Mouse (Mus musculus): Measurements from ENCODE around the gene Emid1. TPM values are rescaled to one million over a fixed set of nuclear protein-coding genes. Genes with fewer than 3 reads are reported as not detected.

Gene Emid1
- polyA plus RNA-seq, 1 experiment from 2014 or later = 14.6 TPM

GRCm38 (mm10) chr11:5140619-5141018 lies 11.4 kb downstream of the Emid1 start:
- H3K36me3 ChIP-seq (ENCODE audit: control insufficient read depth, insufficient read depth, low read length) = no peaks in the 10 kb centered on the region
- DNase-seq (ENCODE audit: low spot score) = no peak
- 0 out of 2 replicates have a peak, but pooled peaks have one; percentile 27 for ATAC-seq (replicated peaks; ENCODE audit: low FRiP score)
- no peak overlapping the region for H3K9ac ChIP-seq (ENCODE audit: low read depth, low read length)
- peaks cover 21% of the 10 kb centered on the region for H3K4me1 ChIP-seq (replicated peaks; ENCODE audit: control insufficient read depth, insufficient read depth, low read length)
- H3K27me3 ChIP-seq (replicated peaks; ENCODE audit: control insufficient read depth, insufficient read depth, low read length) = no peaks in the 10 kb centered on the region
- no peak overlapping the region for H3K4me3 ChIP-seq (ENCODE audit: low read depth, low read length)
- H3K9me3 ChIP-seq (ENCODE audit: control insufficient read depth, low read length) = no peaks in the 10 kb centered on the region
- H3K27ac ChIP-seq (ENCODE audit: low read depth, low read length) = no peak overlapping the region
- 46% methylated on average over 8 of the region's 8 CpGs for WGBS
- no peak overlapping the region for H3K4me2 ChIP-seq

- WGBS = 65% methylated on average over 9 of the region's 9 CpGs
- H3K27ac ChIP-seq (ENCODE audit: low read depth, low read length) = 0 out of 2 replicates have a peak overlapping the region, but pooled peaks have one; percentile 25
- H3K4me2 ChIP-seq = 0 out of 2 replicates have a peak overlapping the region, but pooled peaks have one; percentile 8
- peak; percentile 52; the same call in 1 of the 2 replicates for ATAC-seq (replicated peaks; ENCODE audit: low FRiP score)
- no peak for DNase-seq (ENCODE audit: low spot score)
- H3K27me3 ChIP-seq (replicated peaks; ENCODE audit: control insufficient read depth, insufficient read depth, low read length) = no peaks in the 10 kb centered on the region
- no peaks in the 10 kb centered on the region for H3K9me3 ChIP-seq (ENCODE audit: control insufficient read depth, low read length)
- H3K4me1 ChIP-seq (replicated peaks; ENCODE audit: control insufficient read depth, insufficient read depth, low read length) = peaks cover 21% of the 10 kb centered on the region
- no peak overlapping the region for H3K4me3 ChIP-seq (ENCODE audit: low read depth, low read length)
- H3K36me3 ChIP-seq (ENCODE audit: control insufficient read depth, insufficient read depth, low read length) = no peaks in the 10 kb centered on the region
- H3K9ac ChIP-seq (ENCODE audit: low read depth, low read length) = no peak overlapping the region
Measured at GRCm38 (mm10) chr11:5139372-5139771, 12.7 kb downstream of the Emid1 start.

- H3K9me3 ChIP-seq (ENCODE audit: control insufficient read depth, low read length) = no peaks in the 10 kb centered on the region
- H3K4me1 ChIP-seq (replicated peaks; ENCODE audit: control insufficient read depth, insufficient read depth, low read length) = peaks cover 21% of the 10 kb centered on the region
- no peak overlapping the region for H3K9ac ChIP-seq (ENCODE audit: low read depth, low read length)
- no peaks in the 10 kb centered on the region for H3K36me3 ChIP-seq (ENCODE audit: control insufficient read depth, insufficient read depth, low read length)
- ATAC-seq (replicated peaks; ENCODE audit: low FRiP score) = no peak
- DNase-seq (ENCODE audit: low spot score) = no peak
- no peak overlapping the region for H3K4me2 ChIP-seq
- no peak overlapping the region for H3K27ac ChIP-seq (ENCODE audit: low read depth, low read length)
- H3K4me3 ChIP-seq (ENCODE audit: low read depth, low read length) = no peak overlapping the region
- WGBS = 74% methylated on average over 2 of the region's 2 CpGs
- no peaks in the 10 kb centered on the region for H3K27me3 ChIP-seq (replicated peaks; ENCODE audit: control insufficient read depth, insufficient read depth, low read length)
Measured at GRCm38 (mm10) chr11:5138642-5139041, 13.4 kb downstream of the Emid1 start.

- Histone ChIP-seq H3K4me2 (no peak overlapping the region), H3K9me3 (ENCODE audit: control insufficient read depth, low read length) (no peaks in the 10 kb centered on the region), H3K27ac (ENCODE audit: low read depth, low read length) (no peak overlapping the region), H3K4me1 (replicated peaks; ENCODE audit: control insufficient read depth, insufficient read depth, low read length) (peaks cover 15% of the 10 kb centered on the region), H3K4me3 (ENCODE audit: low read depth, low read length) (no peak overlapping the region), H3K36me3 (ENCODE audit: control insufficient read depth, insufficient read depth, low read length) (no peaks in the 10 kb centered on the region), H3K27me3 (replicated peaks; ENCODE audit: control insufficient read depth, insufficient read depth, low read length) (no peaks in the 10 kb centered on the region), H3K9ac (ENCODE audit: low read depth, low read length) (no peak overlapping the region)
- 85% methylated on average over 11 of the region's 11 CpGs for WGBS
- DNase-seq (ENCODE audit: low spot score) (no peak), ATAC-seq (replicated peaks; ENCODE audit: low FRiP score) (no peak)
Measured at GRCm38 (mm10) chr11:5135914-5136313, 16.1 kb downstream of the Emid1 start.

GRCm38 (mm10) chr11:5132751-5133150 lies 19.3 kb downstream of the Emid1 start:
- no peak overlapping the region for H3K4me2 ChIP-seq
- H3K4me3 ChIP-seq (ENCODE audit: low read depth, low read length) = no peak overlapping the region
- H3K9me3 ChIP-seq (ENCODE audit: control insufficient read depth, low read length) = no peaks in the 10 kb centered on the region
- no peaks in the 10 kb centered on the region for H3K36me3 ChIP-seq (ENCODE audit: control insufficient read depth, insufficient read depth, low read length)
- 70% methylated on average over 4 of the region's 4 CpGs for WGBS
- no peak overlapping the region for H3K9ac ChIP-seq (ENCODE audit: low read depth, low read length)
- ATAC-seq (replicated peaks; ENCODE audit: low FRiP score) (no peak), DNase-seq (ENCODE audit: low spot score) (no peak)
- no peaks in the 10 kb centered on the region for H3K27me3 ChIP-seq (replicated peaks; ENCODE audit: control insufficient read depth, insufficient read depth, low read length)
- no peaks in the 10 kb centered on the region for H3K4me1 ChIP-seq (replicated peaks; ENCODE audit: control insufficient read depth, insufficient read depth, low read length)
- H3K27ac ChIP-seq (ENCODE audit: low read depth, low read length) = no peak overlapping the region

- Histone ChIP-seq H3K4me1 (replicated peaks; ENCODE audit: control insufficient read depth, insufficient read depth, low read length) (no peaks in the 10 kb centered on the region), H3K4me2 (no peak overlapping the region), H3K27ac (ENCODE audit: low read depth, low read length) (no peak overlapping the region), H3K9me3 (ENCODE audit: control insufficient read depth, low read length) (no peaks in the 10 kb centered on the region), H3K4me3 (ENCODE audit: low read depth, low read length) (no peak overlapping the region), H3K9ac (ENCODE audit: low read depth, low read length) (no peak overlapping the region), H3K27me3 (replicated peaks; ENCODE audit: control insufficient read depth, insufficient read depth, low read length) (no peaks in the 10 kb centered on the region), H3K36me3 (ENCODE audit: control insufficient read depth, insufficient read depth, low read length) (no peaks in the 10 kb centered on the region)
- DNase-seq (ENCODE audit: low spot score) (no peak), ATAC-seq (replicated peaks; ENCODE audit: low FRiP score) (no peak)
- 73% methylated on average over 4 of the region's 4 CpGs for WGBS
Measured at GRCm38 (mm10) chr11:5130111-5130665, 21.9 kb downstream of the Emid1 start.

GRCm38 (mm10) chr11:5129035-5129480 lies 23.0 kb downstream of the Emid1 start:
- H3K4me1 ChIP-seq (replicated peaks; ENCODE audit: control insufficient read depth, insufficient read depth, low read length) = no peaks in the 10 kb centered on the region
- WGBS = 74% methylated on average over 5 of the region's 5 CpGs
- H3K9me3 ChIP-seq (ENCODE audit: control insufficient read depth, low read length) = no peaks in the 10 kb centered on the region
- no peak overlapping the region for H3K4me2 ChIP-seq
- H3K9ac ChIP-seq (ENCODE audit: low read depth, low read length) = no peak overlapping the region
- H3K4me3 ChIP-seq (ENCODE audit: low read depth, low read length) = no peak overlapping the region
- no peak for DNase-seq (ENCODE audit: low spot score)
- H3K36me3 ChIP-seq (ENCODE audit: control insufficient read depth, insufficient read depth, low read length) = no peaks in the 10 kb centered on the region
- H3K27ac ChIP-seq (ENCODE audit: low read depth, low read length) = no peak overlapping the region
- no peaks in the 10 kb centered on the region for H3K27me3 ChIP-seq (replicated peaks; ENCODE audit: control insufficient read depth, insufficient read depth, low read length)
- no peak for ATAC-seq (replicated peaks; ENCODE audit: low FRiP score)

GRCm38 (mm10) chr11:5125713-5126112 lies 26.3 kb downstream of the Emid1 start:
- Histone ChIP-seq H3K27me3 (replicated peaks; ENCODE audit: control insufficient read depth, insufficient read depth, low read length) (no peaks in the 10 kb centered on the region), H3K27ac (ENCODE audit: low read depth, low read length) (no peak overlapping the region), H3K4me2 (no peak overlapping the region), H3K4me1 (replicated peaks; ENCODE audit: control insufficient read depth, insufficient read depth, low read length) (no peaks in the 10 kb centered on the region), H3K4me3 (ENCODE audit: low read depth, low read length) (no peak overlapping the region), H3K9me3 (ENCODE audit: control insufficient read depth, low read length) (no peaks in the 10 kb centered on the region), H3K36me3 (ENCODE audit: control insufficient read depth, insufficient read depth, low read length) (no peaks in the 10 kb centered on the region), H3K9ac (ENCODE audit: low read depth, low read length) (no peak overlapping the region)
- WGBS = 84% methylated on average over 4 of the region's 4 CpGs
- DNase-seq (ENCODE audit: low spot score) (no peak), ATAC-seq (replicated peaks; ENCODE audit: low FRiP score) (no peak)

- Histone ChIP-seq H3K27me3 (replicated peaks; ENCODE audit: control insufficient read depth, insufficient read depth, low read length) (no peaks in the 10 kb centered on the region), H3K9ac (ENCODE audit: low read depth, low read length) (no peak overlapping the region), H3K9me3 (ENCODE audit: control insufficient read depth, low read length) (no peaks in the 10 kb centered on the region), H3K4me2 (no peak overlapping the region), H3K4me1 (replicated peaks; ENCODE audit: control insufficient read depth, insufficient read depth, low read length) (no peaks in the 10 kb centered on the region), H3K36me3 (ENCODE audit: control insufficient read depth, insufficient read depth, low read length) (no peaks in the 10 kb centered on the region), H3K4me3 (ENCODE audit: low read depth, low read length) (no peak overlapping the region), H3K27ac (ENCODE audit: low read depth, low read length) (no peak overlapping the region)
- ATAC-seq (replicated peaks; ENCODE audit: low FRiP score) (peak; percentile 76), DNase-seq (ENCODE audit: low spot score) (peak; percentile 83)
- 30% methylated on average over 13 of the region's 13 CpGs for WGBS
Measured at GRCm38 (mm10) chr11:5114931-5115581, 37.0 kb downstream of the Emid1 start.
